Mouse (Mus musculus) cortical plate, adult 2 months (tissue): ENCODE results near the gene Myo7a.

Source experiments
- CTCF ChIP-seq: fragments of 200-500 bp; IDR thresholded peaks from 2 replicates; pipeline ENCODE4 v1.5.1; 2011; ENCODE audit warnings: mild to moderate bottlenecking, control low read depth, low read length; ENCODE audit not compliant: insufficient read depth; ENCODE audit errors: extremely low read depth
- POLR2A ChIP-seq: fragments of 200-500 bp; IDR thresholded peaks from 2 replicates; pipeline ENCODE4 v1.6.1; 2011; ENCODE audit warnings: mild to moderate bottlenecking, low read length, control low read depth; ENCODE audit not compliant: insufficient read depth; ENCODE audit errors: extremely low read depth

DNA sequence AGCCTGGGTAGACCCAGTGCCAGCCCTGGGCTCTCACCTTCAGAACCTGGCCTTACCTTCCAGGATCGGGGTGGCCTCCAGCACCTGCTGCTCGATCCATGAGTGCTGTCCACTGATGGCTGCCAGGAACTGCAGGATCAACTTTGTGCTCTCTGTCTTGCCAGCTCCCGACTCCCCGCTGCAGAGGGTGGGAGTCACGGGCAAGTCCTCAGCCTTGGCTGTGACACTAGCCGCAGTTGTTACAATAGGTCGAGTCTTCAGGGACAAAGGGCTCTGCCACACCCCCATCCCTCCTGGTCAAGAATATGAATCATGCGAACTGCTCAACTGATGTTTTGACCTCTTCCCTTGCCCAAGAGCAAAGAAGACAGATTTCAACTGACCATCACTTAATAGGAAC lies 21.8 kb downstream of the Myo7a start:
- TF ChIP-seq CTCF = no peak
- TF ChIP-seq POLR2A = no peak
